Mouse (Mus musculus) hindbrain, embryonic 12.5 days (tissue): ENCODE measurements around the gene Phactr3. TPM values are rescaled to one million over a fixed set of nuclear protein-coding genes. Genes with fewer than 3 reads are reported as not detected.
"Not testable (repeated sequence)": the region's sequence is repeated elsewhere in the genome, so short reads cannot be mapped to it uniquely, and the experiment has no call there.

ENCODE experiments used
- ATAC-seq: fragments of 200-750 bp; cut with Nextera tagmentation; 2 replicates; pipeline ENCODE4 v1.8.0; 2017; ENCODE audit warnings: moderate TSS enrichment; ENCODE audit not compliant: low FRiP score
- H3K27ac ChIP-seq: fragments of 300-500 bp; sonication (generic); 2 replicates; pipeline ENCODE4 v1.5.1; 2016; ENCODE audit warnings: mild to moderate bottlenecking
- H3K27me3 ChIP-seq: fragments of 300-500 bp; sonication (generic); 2 replicates; pipeline ENCODE4 v1.6.1; 2016; ENCODE audit warnings: mild to moderate bottlenecking
- H3K36me3 ChIP-seq: fragments of 300-500 bp; sonication (generic); 2 replicates; pipeline ENCODE4 v1.6.1; 2016; ENCODE audit warnings: mild to moderate bottlenecking
- H3K4me1 ChIP-seq: fragments of 300-500 bp; sonication (generic); 2 replicates; pipeline ENCODE4 v1.6.1; 2016
- H3K4me2 ChIP-seq: fragments of 300-500 bp; sonication (generic); replicated peaks from 2 replicates; pipeline ENCODE4 v1.6.1; 2016; ENCODE audit warnings: mild to moderate bottlenecking
- H3K4me3 ChIP-seq: fragments of 300-500 bp; sonication (generic); 2 replicates; pipeline ENCODE4 v1.5.1; 2016; ENCODE audit warnings: mild to moderate bottlenecking
- H3K9ac ChIP-seq: fragments of 300-500 bp; sonication (generic); 2 replicates; pipeline ENCODE4 v1.6.1; 2016; ENCODE audit warnings: mild to moderate bottlenecking, moderate library complexity
- H3K9me3 ChIP-seq: fragments of 300-500 bp; sonication (generic); replicated peaks from 2 replicates; pipeline ENCODE4 v1.6.1; 2016; ENCODE audit warnings: mild to moderate bottlenecking
- WGBS: fragments of 180-500 bp; shearing (Covaris S2); methylation state at CpG from one replicate; pipeline ENCODE4 v1.1.7; 2016; 5-methylcytosine and 5-hydroxymethylcytosine counted together
- polyA plus RNA-seq: library from polyadenylated mRNA; unstranded; fragments of >200 nt; fragmentation: Nextera tagmentation; extraction: Ambion mirVana; gene quantifications from 2 replicates; pipeline ENCODE4 v1.2.1, GENCODE M21; 2016

Gene Phactr3
- polyA plus RNA-seq, 1 experiment from 2014 or later: 17.4 TPM

DNA sequence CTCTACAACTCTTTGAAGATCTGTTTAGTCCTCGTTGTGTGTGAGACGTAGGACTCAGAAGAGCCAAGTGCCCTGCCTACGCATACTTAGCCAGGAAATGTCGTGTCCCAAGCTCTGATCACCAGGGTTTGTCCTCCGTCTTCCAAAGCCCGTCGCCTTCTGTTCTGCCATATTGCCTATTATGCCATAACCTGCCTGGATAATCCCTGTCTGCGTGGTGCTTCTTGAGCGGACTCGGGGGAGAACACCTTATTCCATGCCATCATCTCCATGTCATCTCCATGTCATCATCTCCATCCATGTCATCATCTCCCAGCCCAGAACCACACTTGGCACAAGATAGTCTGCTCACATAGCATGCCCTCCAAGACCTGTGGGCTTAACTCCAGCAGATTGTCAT is 207.3 kb downstream of the Phactr3 start:
- H3K9me3 ChIP-seq: no peaks in the 10 kb centered on the region
- WGBS: 94% methylated on average over 10 of the region's 10 CpGs
- H3K36me3 ChIP-seq: no peaks in the 10 kb centered on the region
- H3K4me1 ChIP-seq: peaks cover 14% of the 10 kb centered on the region
- no peak overlapping the region for H3K9ac ChIP-seq
- ATAC-seq: no peak
- H3K27ac ChIP-seq: no peak overlapping the region
- H3K4me3 ChIP-seq: no peak overlapping the region
- no peaks in the 10 kb centered on the region for H3K27me3 ChIP-seq
- H3K4me2 ChIP-seq: no peak overlapping the region

DNA sequence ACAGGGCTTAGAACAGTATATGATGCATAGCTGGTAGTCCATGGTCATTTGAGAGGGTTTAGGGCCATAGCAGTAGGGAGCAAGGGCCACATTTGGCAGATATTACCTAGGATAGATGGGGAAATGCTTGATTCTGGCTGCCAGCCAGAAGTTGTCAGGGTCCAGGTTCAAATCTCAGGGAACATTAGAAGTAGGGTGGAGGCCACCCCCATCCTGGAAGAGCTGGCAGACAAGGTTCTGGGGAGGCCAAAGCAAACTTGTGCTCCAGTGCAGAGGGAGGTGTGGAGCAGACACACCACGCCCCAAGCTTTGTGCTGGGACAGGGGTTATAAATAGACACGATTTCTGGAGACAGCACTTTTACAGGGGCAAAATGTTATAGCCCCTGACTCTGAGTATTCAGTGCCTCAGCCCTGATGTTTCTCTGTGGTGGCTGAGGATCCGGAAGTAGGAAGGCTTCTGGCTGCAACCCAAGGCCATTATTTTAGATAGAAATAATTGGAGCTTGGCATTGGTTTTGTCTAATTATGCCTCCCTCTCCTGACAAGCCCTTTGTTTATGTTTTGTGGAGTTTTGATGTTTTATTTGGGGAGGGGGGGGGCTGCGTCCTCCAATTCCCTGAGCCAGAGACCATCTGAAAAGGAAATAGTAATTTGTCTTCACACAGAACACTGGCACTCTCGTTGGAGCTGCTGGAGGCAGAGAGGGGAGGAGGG is 208.1 kb downstream of the Phactr3 start:
- ATAC-seq: peak; percentile 18; the same call in 1 of the 2 replicates
- Histone ChIP-seq H3K27ac (peak overlapping the region; percentile 78), H3K4me2 (peak overlapping the region; percentile 32)

DNA sequence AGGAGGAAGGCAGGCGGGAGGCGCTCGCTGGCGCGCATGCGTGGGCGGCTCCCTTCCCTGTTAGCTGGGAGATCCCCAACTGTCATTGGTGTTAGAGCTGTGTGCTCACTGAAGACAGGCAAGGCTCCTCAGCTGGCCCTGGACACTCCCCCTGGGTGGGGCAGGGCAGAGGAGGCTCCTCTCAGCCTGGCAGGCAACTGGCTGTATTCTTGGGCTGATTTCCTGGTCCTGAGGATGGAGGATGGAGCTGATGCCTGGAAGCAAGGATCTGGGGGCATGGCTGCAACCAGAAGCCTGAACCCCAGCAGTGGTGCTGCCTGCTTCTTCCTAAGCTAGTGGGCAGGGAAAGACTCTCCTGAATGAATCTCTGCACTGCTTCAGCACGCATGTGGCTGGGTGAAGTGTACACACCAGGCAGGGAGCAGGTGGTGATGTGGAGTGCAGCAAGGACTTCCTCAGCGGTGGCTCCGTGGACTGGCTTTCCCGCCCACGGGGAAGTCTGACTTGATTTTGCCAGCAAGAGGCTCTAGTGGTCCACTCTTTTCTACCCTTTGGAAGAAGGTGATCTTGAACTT is 208.8 kb downstream of the Phactr3 start:
- Histone ChIP-seq H3K9ac (peak overlapping the region; percentile 44), H3K27me3 (no peaks in the 10 kb centered on the region), H3K9me3 (no peaks in the 10 kb centered on the region), H3K4me2 (peak overlapping the region; percentile 32), H3K36me3 (0 out of 2 replicates have a peak, but pooled peaks cover 4% of the 10 kb centered on the region), H3K4me3 (0 out of 2 replicates have a peak overlapping the region, but pooled peaks have one; percentile 3), H3K27ac (peak overlapping the region; percentile 78), H3K4me1 (peaks cover 14% of the 10 kb centered on the region)
- ATAC-seq: peak; percentile 97
- 11% methylated on average over 12 of the region's 12 CpGs for WGBS

More for the DNA sequence above, 208.1 kb downstream of the Phactr3 start:
- Histone ChIP-seq H3K4me3 (0 out of 2 replicates have a peak overlapping the region, but pooled peaks have one; percentile 3), H3K4me1 (peaks cover 14% of the 10 kb centered on the region), H3K36me3 (no peaks in the 10 kb centered on the region), H3K9ac (no peak overlapping the region; the same call in 1 of the 2 replicates), H3K9me3 (no peaks in the 10 kb centered on the region), H3K27me3 (no peaks in the 10 kb centered on the region)
- 35% methylated on average over 5 of the region's 5 CpGs for WGBS

DNA sequence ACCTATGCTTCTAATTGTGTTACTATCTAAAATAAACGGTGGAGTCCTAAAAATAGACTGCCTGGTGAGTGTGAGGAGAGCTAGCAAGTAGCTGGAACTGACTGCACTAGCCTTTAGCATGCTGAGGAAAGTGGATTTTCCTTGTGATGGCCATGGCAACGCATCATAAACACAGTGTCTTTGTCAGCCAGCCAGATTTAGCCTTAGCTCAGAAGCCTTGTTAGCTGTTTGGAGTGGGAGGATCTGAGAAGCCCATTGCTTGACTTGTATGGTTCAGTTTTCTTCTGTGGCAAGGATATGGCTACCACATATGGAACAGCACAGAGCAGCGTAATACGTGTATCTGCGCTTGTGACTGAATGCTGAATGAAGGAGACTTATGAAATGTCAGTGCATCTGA is 210.8 kb downstream of the Phactr3 start:
- no peak for ATAC-seq
- H3K4me1 ChIP-seq: peaks cover 14% of the 10 kb centered on the region
- H3K4me2 ChIP-seq: no peak overlapping the region
- 89% methylated on average over 5 of the region's 5 CpGs for WGBS
- no peaks in the 10 kb centered on the region for H3K9me3 ChIP-seq
- H3K36me3 ChIP-seq: peaks cover 9% of the 10 kb centered on the region; the same call in 1 of the 2 replicates
- no peak overlapping the region for H3K9ac ChIP-seq
- H3K27me3 ChIP-seq: no peaks in the 10 kb centered on the region
- no peak overlapping the region for H3K27ac ChIP-seq
- no peak overlapping the region for H3K4me3 ChIP-seq

DNA sequence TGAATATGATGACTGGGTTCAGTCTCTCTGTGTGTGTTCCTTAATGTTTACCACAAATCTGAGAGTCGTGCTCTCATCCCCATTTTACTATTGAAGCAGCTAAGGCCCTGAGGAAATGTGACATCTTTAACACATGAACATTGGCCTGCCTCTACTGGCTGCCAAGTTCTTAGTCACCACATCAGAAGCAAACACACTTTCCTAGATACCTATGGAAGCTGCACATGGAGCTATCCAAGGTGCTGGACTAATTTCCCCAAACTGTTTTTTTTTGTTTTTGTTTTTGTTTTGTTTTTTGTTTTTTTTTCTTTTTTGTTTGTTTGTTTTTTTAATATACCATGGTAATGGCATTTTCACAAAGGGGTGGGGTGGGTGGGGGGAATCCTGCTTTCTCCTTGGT is 211.2 kb downstream of the Phactr3 start:
- ATAC-seq: no peak
- H3K27ac ChIP-seq: no peak overlapping the region
- 67% methylated on average over 1 of the region's 1 CpGs for WGBS
- no peak overlapping the region for H3K9ac ChIP-seq
- H3K27me3 ChIP-seq: no peaks in the 10 kb centered on the region
- H3K4me3 ChIP-seq: no peak overlapping the region
- H3K4me2 ChIP-seq: no peak overlapping the region
- H3K36me3 ChIP-seq: peaks cover 9% of the 10 kb centered on the region; the same call in 1 of the 2 replicates
- H3K9me3 ChIP-seq: no peaks in the 10 kb centered on the region
- H3K4me1 ChIP-seq: peaks cover 14% of the 10 kb centered on the region

DNA sequence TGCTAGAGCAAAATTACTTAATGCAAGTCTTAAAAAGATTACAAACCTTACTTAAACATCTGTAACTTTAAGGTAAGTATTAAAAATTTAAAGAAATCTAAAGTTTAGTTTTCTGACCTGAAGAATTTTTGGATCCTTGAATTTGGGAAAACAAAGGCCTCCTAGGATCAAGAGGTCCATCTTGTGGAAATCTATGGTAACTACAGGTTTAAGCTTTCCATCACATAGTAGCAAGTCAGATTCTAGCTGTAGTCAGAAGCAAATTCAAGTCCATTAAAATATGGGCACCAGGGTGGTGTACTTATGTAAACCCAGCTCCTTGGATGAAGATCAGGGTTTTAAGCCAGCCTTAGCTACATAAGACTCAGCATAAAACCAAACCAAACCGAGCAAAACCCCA is 219.1 kb downstream of the Phactr3 start:
- Histone ChIP-seq H3K27me3 (no peaks in the 10 kb centered on the region), H3K27ac (no peak overlapping the region), H3K9ac (no peak overlapping the region), H3K4me3 (no peak overlapping the region), H3K4me2 (no peak overlapping the region), H3K9me3 (no peaks in the 10 kb centered on the region), H3K36me3 (peaks cover 5% of the 10 kb centered on the region), H3K4me1 (no peaks in the 10 kb centered on the region)
- no peak for ATAC-seq
- 40% methylated on average over 1 of the region's 1 CpGs for WGBS

DNA sequence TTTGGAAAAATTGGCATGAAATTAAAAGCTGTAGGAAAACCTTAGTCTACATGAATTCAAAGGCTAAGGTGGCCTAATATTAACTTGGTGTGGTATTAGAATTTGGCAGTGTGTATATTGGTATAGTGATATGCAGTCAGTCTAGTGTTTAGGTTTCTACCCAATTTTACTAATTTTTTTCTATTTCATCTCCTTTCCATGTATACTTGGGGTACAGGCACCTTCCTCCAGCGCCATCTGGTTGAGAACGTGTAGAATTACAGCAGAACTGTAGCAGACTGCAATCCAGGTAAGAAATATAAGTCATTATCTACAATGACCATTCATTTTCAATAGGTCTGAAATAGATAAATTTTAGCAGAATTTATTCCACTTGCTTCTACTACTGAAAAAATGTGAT is 220.3 kb downstream of the Phactr3 start:
- Histone ChIP-seq H3K9ac (no peak overlapping the region), H3K36me3 (peaks cover 3% of the 10 kb centered on the region; the same call in 1 of the 2 replicates), H3K4me2 (no peak overlapping the region), H3K27me3 (no peaks in the 10 kb centered on the region), H3K9me3 (no peaks in the 10 kb centered on the region), H3K4me3 (no peak overlapping the region), H3K4me1 (no peaks in the 10 kb centered on the region), H3K27ac (no peak overlapping the region)
- no peak for ATAC-seq
- 0% methylated on average over 2 of the region's 2 CpGs for WGBS

DNA sequence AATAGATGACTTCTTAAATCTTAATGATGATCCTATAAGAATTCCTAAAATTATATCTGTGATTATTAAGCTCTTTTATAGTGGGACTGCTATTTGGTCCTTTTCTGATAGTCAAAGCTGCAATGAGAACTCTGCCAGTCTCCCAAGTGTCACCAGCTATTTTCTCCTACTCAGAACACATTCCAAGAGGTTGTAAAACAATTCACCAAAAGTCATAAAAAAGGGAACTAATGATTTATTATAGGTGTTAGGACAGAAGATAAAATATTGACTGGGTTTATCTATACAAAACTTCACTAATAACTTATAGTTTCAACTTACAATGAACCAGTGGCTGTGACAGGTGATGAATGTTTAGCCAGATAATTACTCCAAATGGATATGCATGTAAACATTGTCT is 223.3 kb downstream of the Phactr3 start:
- H3K27ac ChIP-seq, H3K4me3 ChIP-seq, H3K4me2 ChIP-seq, H3K27me3 ChIP-seq, H3K36me3 ChIP-seq, H3K9ac ChIP-seq, ATAC-seq, H3K9me3 ChIP-seq, H3K4me1 ChIP-seq: not testable (repeated sequence)

DNA sequence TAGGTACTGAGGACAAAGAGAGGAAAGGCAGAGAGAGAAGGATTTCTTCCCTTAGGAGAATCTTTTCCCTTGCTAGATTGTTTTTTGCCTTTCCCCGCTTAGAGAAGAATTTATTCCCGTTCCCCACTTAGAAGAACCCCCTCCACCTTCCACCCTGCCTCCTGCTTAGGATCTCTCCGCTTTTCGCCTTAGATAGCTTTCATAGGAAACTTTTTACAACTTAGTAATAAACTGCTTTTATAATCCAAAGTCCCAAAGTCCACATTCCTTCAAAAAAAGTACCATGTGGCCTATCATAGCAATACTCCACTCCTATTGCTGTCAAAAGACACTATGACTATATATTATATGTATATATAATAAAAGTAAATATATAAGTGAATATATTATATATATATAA is 223.8 kb downstream of the Phactr3 start:
- Histone ChIP-seq H3K4me2 (no peak overlapping the region), H3K4me3 (no peak overlapping the region), H3K9ac (no peak overlapping the region), H3K9me3 (no peaks in the 10 kb centered on the region), H3K27ac (no peak overlapping the region), H3K27me3 (no peaks in the 10 kb centered on the region), H3K36me3 (no peaks in the 10 kb centered on the region), H3K4me1 (no peaks in the 10 kb centered on the region)
- 83% methylated on average over 4 of the region's 4 CpGs for WGBS
- no peak for ATAC-seq

Other genes with a start within 250 kb of the Phactr3 start
- gene Gm14327, start 221.9 kb upstream of the Phactr3 start, polyA plus RNA-seq: 2.6 and 3.0 TPM in 2 replicates
- 0.43 and 0.46 TPM in 2 replicates for gene Zfp972, start 193.4 kb upstream of the Phactr3 start, polyA plus RNA-seq
- 14.3 and 15.9 TPM in 2 replicates for gene Gm14326, start 161.7 kb upstream of the Phactr3 start, polyA plus RNA-seq
- 13.2 and 14.1 TPM in 2 replicates for gene Zfp971, start 95.7 kb upstream of the Phactr3 start, polyA plus RNA-seq
- gene Zfp931, start 40.5 kb upstream of the Phactr3 start, polyA plus RNA-seq: 12.0 and 14.8 TPM in 2 replicates